Mouse (Mus musculus) 3T3-L1 (cell line): ENCODE results near the gene Col13a1.

Source experiments
- DNase-seq: peaks from one replicate; pipeline ENCODE4 v3.0.0-alpha.2; 2015; ENCODE audit warnings: low read depth, low spot score

Col13a1 gene

DNA sequence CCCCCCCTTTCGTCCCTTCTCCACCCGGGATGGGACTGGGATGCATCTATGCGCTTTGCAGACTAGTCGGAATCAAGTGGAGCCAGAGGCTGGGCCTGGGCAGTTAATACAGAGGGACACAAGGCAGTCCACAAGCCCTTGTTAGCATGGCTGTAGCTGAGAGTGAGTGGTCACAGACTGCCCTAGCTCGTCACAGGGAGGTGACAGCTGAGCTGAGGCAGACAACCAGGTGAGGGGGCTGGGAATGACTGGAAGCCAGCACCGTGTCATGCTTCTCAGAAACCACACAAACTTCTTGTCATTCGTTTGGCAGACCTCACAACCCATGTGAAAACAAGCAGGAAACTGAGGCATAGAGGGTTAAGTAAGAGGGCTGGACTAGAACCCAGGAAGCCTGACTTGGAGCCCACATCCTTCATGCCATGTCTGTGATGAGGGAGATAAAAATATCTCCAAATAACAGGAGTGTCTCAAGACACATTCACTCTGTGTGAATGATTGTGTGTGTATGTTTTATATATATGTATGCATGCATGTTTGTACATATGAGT, 10.8 kb downstream of the Col13a1 start:
- no peak for DNase-seq

- no peak for DNase-seq
These were observed 11.7 kb downstream of the Col13a1 start for GRCm38 (mm10) chr10:61967207-61967606.

- DNase-seq, result no peak
These were observed 13.5 kb downstream of the Col13a1 start for GRCm38 (mm10) chr10:61965386-61965841.

GRCm38 (mm10) chr10:61956718-61957117, 22.2 kb downstream of the Col13a1 start:
- DNase-seq, result no peak

DNA sequence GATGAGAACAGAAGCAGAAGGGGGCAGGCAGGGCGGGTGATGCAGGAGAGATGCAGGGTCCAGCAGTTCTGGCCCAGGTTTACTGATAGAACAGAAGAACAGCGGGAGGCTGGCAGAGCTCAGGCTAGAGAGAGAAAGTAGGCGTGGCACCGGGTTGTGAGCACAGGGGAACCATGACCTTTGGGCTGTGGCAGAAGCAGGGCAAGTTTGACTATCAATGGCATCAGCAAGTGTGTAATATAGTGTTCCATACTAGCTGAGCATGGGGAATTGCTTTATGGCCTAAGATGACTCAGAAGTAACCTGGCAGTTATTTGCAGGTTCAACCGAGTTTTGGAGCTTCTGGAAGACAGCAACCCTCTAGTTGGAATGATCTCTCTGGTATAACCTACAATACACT, 25.0 kb downstream of the Col13a1 start:
- DNase-seq, result no peak

GRCm38 (mm10) chr10:61949542-61949941, 29.4 kb downstream of the Col13a1 start:
- DNase-seq, result no peak

DNA sequence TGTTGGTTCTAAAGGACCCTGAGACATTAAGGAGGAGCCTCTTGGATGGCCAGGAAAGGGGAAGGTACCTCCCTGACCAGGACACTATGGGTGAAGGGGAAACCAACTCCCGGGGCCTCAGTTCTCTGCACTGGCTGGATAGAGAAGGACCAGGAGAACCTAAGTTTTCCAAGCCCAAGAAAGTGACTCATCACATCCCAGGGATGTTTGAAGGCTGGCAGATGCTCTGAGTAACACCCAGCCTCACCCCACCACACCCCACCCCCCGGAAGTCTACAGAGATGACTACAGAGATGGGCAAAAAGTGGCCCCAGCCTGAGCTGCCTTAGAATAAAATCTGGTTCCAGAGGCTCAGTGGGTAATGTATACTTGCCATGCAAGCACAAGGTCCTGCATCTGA, 34.5 kb downstream of the Col13a1 start:
- DNase-seq, result peak; percentile 72

- no peak for DNase-seq
These were observed 35.4 kb downstream of the Col13a1 start for GRCm38 (mm10) chr10:61943480-61943879.

DNA sequence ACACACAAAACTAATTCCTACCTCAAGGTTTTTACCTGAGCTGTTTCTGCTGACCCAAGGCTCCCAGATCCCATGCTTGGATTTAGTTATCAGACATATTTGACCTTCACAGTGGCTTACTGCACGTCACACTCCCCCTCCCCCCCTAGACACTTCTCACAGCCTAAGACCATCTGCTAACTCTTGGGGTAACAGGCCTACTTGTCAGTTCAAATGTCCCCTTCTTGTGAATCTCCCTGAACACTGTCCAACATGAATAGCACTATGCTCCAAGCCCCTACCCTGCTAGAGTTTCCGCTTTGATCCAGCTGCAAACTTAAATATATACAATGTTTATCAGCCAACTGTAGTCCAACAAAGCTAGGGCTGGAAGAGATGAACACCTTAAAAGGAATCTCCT, 36.2 kb downstream of the Col13a1 start:
- DNase-seq, result no peak

- no peak for DNase-seq
These were observed 42.4 kb downstream of the Col13a1 start for GRCm38 (mm10) chr10:61936211-61937121.

DNA sequence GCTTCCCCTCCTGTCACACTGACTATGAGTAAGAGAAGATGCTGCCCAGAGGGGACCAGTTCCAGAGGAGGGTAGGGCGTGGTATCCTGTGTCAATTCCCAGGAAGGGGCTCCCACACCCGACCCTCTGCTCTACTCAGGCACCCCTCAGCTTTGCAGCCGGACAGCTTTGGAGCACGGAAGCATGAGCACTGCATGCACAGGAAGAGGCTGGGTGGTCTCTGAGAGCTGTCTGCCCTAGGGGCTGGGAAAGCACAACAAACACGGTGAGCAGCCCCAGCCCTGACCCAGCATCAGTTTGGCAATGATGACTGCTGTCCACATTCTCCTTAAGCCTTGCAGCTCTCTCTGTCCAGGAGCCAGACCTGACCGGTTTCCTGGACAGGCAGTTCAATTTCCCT, 47.2 kb downstream of the Col13a1 start:
- no peak for DNase-seq

DNA sequence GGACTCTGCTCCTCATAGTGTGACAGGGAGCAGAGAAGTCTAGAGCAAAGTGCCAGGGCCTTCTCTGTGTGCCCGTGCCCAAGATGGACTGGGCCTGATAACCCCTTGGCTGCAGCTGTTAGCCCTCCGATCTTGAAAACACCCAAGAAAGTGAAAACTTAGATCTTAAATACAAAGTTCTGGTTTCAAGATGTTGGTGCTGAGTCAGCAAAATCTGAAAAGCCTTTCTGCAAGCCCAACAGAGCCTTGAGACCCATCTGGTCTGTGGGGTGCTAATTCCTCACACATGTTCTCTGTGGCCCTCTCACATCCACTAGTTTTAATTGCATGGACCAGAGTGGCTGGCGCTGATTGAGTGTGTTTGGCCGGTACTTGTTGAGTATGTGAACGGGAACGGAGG, 49.0 kb downstream of the Col13a1 start:
- no peak for DNase-seq

DNA sequence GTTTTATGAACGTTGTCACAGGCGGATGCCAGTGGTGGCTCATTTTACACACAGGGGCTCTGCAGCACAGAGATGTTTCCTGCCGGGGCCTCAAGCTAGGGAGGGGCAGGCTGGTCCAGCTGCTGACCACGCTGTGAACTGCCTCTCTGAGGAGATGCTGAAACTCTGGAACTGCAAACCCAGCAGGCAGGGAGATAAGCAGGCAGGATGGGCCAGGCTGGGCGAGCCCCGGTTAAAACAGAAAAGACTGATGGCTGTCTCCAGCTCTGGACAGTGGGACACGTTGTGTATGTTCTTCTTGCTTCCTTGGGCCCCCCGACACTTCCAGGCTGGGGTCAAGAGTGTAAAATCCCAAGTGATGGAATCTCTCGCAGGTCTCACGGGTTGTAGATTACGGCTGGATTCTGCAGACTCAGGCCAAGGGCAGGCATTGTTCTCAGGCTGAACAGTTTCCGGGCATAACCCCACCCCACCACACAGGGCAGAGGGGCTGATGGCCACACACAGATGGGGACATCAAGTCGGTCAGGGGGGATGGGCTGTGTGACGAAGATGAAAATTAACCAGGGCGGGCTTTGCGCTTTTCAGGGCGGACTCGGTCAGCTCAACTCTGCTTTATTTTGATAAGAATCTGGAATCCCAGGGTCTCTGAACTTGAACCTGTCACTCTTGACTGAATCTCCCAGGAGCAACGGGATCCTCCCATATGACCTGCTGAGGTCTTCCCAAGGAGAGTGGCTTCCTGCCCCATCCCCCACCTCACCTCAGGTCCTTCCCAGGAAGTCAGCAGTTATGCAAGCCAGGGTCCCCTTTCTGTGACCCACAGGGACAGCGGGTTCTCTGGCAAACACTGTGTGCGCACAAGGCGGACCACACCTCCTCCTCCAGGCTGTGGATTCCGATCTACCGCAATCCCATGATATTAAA, 49.9 kb downstream of the Col13a1 start:
- no peak for DNase-seq

DNA sequence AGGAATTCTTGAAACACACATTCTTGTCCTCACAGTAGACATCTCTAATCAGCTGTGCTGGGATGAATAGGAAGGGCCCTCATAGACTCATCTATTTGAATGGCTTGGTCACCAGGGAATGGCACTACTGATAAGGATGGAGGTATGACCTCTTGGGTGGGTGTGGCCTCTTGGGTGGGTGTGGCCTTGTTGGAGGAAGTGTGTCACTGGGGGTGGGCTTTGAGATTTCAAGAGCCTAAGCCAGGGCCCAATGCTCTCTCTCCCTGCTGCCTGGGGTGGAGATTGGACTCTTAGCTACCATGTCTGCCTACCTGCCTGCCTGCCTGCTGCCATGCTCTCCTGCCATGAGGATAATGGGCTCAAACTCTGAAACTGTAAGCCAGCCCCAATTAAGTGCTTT, 53.2 kb downstream of the Col13a1 start:
- no peak for DNase-seq

- no peak for DNase-seq
These were observed 58.1 kb downstream of the Col13a1 start for GRCm38 (mm10) chr10:61920655-61921365.

DNA sequence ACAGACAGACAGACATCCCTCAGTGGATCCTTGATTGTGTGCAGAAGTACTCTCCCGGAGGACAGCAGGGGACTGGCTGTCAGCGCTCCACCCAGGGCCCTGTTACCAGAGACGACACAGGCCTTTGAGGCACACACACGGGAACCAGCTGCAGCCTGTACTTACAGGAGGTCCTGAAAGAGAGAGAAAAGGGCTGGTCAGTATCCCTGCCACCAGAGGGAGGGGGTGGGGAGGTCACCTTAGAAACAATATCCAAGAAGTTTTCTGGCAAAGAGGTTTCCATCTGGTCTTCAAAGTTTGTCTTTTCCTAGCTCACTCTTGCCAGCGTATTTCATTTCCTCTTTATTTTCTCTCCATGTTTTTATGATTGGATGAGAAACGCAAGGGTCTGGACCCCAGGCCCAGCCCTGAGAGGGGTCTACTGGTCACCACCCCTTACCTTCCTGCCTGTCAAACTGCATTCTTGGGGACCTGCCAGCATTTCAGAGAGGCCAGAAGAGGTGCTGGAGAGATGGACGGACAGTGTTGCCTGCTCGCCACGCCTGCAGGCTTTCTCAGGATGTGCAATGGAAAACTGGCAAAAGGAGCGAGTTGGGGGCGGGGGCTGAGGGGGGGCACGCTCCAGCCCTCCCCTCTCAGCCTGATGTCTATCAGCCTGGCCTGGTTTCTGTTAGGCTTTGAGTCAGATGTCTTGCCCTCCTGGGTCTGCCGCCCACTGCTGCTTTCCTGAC, 58.8 kb downstream of the Col13a1 start:
- no peak for DNase-seq

DNA sequence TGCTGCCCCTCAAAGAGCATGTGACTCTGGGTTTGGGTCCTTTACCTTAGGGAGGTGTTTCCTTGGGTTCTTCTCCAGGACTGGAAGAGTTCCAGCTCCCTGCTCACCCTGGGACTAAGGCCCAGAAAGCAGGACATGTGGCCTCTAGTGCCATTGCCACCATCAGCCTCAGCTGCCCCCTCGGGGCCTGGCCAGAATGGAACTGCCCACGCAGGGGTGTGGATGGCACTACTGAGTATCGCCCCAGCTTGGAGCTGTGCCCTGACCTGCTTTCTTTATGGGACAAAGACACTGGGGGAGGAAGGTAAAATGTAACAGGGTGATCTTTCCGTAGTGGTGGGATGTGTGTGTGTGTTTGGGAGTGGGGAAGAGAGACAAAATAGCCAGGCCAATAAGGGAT, 59.4 kb downstream of the Col13a1 start:
- no peak for DNase-seq

DNA sequence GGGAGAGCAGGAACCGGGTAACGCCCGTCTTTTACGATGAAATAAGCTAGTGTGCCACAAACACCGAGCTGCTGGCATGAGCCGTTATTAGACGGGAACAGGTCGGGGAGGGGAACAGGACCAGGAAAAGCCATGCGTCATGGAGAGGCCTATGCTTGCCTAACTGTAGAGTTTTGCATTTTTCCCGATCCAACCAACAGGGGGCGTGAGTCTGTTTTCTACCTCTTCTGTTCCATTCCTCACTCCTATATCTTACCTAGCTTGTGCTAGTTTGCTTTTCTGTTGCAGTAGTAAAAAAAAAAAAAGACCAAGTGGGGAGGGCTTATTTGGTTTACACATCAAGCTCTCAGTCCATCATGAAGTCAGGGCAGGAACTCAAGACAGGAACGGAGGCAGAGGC, 61.8 kb downstream of the Col13a1 start:
- no peak for DNase-seq

DNA sequence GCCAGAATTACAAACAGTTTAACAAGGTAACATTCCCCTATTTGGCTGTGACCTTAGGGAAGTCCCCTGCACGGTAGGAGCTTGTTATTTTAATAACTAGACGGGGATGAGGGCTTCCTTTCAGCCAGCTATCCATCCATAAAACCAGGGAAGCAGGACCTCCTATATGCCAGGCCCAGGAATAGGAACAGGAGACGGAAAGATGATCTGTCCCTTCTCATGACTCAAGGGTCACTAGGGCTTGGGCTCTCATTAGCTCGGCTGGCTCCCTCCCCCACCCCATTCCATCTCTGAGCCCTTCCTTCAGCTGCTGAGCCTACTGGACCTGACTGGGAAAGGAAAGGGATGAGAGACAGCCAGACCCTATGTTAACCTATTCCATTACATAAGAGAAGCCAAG, 67.1 kb downstream of the Col13a1 start:
- no peak for DNase-seq

DNA sequence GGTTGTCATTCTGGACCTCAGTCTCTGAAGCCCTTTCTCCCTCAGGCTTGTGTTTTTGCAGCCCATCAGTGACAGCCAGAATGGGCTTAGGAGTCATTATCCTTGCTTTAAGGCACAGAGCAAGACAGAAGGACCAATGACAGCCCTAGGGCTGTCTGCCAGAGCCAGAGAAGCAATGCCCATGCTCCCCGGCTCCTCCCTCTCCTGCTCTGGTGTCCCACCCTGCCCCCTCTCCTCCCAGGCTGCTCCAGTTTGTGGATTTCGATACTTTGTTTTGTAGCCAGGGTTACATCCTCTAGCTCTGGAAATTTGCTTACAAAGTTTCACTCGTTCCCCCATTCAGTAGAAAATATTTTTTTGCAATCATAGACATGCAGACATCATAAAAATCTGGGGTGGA, 69.9 kb downstream of the Col13a1 start:
- DNase-seq, result no peak

DNA sequence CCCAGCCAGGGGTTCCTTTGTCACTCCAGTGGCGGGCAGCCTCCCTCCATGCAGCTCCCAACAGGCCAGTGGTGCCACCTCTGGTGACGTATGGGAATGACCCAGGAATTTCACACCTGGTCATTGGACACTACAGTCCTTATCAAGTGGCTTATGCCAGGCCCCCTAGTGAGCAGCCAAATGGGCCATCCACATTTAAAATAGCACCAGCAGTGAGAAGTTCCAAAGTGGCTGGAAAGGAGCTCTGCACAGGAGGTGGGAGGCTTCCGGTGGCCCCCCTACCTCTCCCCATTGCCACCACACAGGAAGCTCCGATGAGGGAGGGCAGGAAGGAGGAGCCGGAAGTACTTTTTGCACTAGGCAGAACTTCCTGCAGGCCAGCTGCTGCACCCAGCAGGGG, 72.7 kb downstream of the Col13a1 start:
- no peak for DNase-seq
